Mouse (Mus musculus) kidney, embryonic 14.5 days (tissue): ENCODE measurements around the gene Zc3h15. TPM values are rescaled to one million over a fixed set of nuclear protein-coding genes. Genes with fewer than 3 reads are reported as not detected.

ENCODE experiments used
- polyA plus RNA-seq: library from polyadenylated mRNA; unstranded; fragments of >200 nt; fragmentation: Nextera tagmentation; extraction: Ambion mirVana; gene quantifications from 2 replicates; pipeline ENCODE4 v1.2.1, GENCODE M21; 2014

Zc3h15 gene
- polyA plus RNA-seq, 1 experiment from 2014 or later: 145 TPM

Other genes with a start within 250 kb of the Zc3h15 start
- 117 and 125 TPM in 2 replicates for gene Itgav, start 80.0 kb downstream of the Zc3h15 start, polyA plus RNA-seq
- 5.3 and 5.5 TPM in 2 replicates for gene Fam171b, start 168.2 kb downstream of the Zc3h15 start, polyA plus RNA-seq